Mouse (Mus musculus): ENCODE measurements around the gene Gm20388. TPM values are rescaled to one million over a fixed set of nuclear protein-coding genes. Genes with fewer than 3 reads are reported as not detected.

Gene Gm20388
- polyA plus RNA-seq, 1 experiment from 2014 or later, result not detected

- no peak for ATAC-seq (ENCODE audit: extremely low read depth, insufficient number of reproducible peaks, low FRiP score, low TSS enrichment)
- 92% methylated on average over 5 of the region's 5 CpGs for WGBS
- peaks cover 52% of the 10 kb centered on the region for H3K36me3 ChIP-seq
These were observed 1894.2 kb downstream of the Gm20388 start for GRCm38 (mm10) chr8:121804829-121805228.

DNA sequence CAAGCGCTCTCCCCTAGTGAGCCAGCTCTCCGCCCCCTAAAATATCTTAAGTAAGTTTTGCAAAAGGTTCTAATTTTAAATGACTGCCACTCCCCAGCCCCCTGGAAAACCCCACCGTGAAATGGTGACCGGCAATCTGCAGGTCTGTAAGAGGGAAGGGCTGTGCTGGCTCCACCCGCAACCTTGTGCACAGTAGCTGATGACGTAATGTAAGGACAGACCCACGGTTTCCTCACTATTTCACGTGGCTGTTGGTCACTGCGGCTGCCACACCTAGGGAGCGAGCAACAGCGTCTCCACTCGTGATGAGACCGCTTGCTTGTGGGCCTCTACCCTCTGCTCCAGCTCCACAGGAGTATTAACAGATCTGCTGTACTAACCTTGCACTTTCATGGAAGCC lies 1895.5 kb downstream of the Gm20388 start:
- WGBS, result 89% methylated on average over 13 of the region's 13 CpGs
- ATAC-seq (ENCODE audit: extremely low read depth, insufficient number of reproducible peaks, low FRiP score, low TSS enrichment), result no peak
- no peak overlapping the region for H3K9ac ChIP-seq
- no peaks in the 10 kb centered on the region for H3K9me3 ChIP-seq
- H3K27ac ChIP-seq (replicated peaks), result no peak overlapping the region
- H3K4me3 ChIP-seq, result no peak overlapping the region
- H3K4me1 ChIP-seq, result peaks cover 21% of the 10 kb centered on the region
- H3K36me3 ChIP-seq, result peaks cover 47% of the 10 kb centered on the region
- H3K27me3 ChIP-seq (replicated peaks), result no peaks in the 10 kb centered on the region
- H3K4me2 ChIP-seq, result no peak overlapping the region

More at GRCm38 (mm10) chr8:121804829-121805228, 1894.2 kb downstream of the Gm20388 start:
- Histone ChIP-seq H3K27ac (replicated peaks) (no peak overlapping the region), H3K4me3 (no peak overlapping the region), H3K27me3 (replicated peaks) (no peaks in the 10 kb centered on the region), H3K4me1 (peaks cover 34% of the 10 kb centered on the region), H3K4me2 (no peak overlapping the region), H3K9ac (no peak overlapping the region), H3K9me3 (no peaks in the 10 kb centered on the region)

- 74% methylated on average over 11 of the region's 11 CpGs for WGBS
- Histone ChIP-seq H3K4me2 (no peak overlapping the region), H3K27me3 (replicated peaks) (no peaks in the 10 kb centered on the region), H3K27ac (replicated peaks) (no peak overlapping the region), H3K9me3 (no peaks in the 10 kb centered on the region), H3K4me1 (peaks cover 18% of the 10 kb centered on the region), H3K9ac (no peak overlapping the region), H3K36me3 (peaks cover 58% of the 10 kb centered on the region), H3K4me3 (no peak overlapping the region)
- no peak for ATAC-seq (ENCODE audit: extremely low read depth, insufficient number of reproducible peaks, low FRiP score, low TSS enrichment)
These were observed 1897.4 kb downstream of the Gm20388 start for GRCm38 (mm10) chr8:121808032-121808431.

GRCm38 (mm10) chr8:121809524-121810155 lies 1899.0 kb downstream of the Gm20388 start:
- H3K27me3 ChIP-seq (replicated peaks), result no peaks in the 10 kb centered on the region
- no peak overlapping the region for H3K27ac ChIP-seq (replicated peaks)
- 76% methylated on average over 11 of the region's 11 CpGs for WGBS
- peaks cover 18% of the 10 kb centered on the region for H3K4me1 ChIP-seq
- no peaks in the 10 kb centered on the region for H3K9me3 ChIP-seq
- no peak overlapping the region for H3K4me3 ChIP-seq
- H3K36me3 ChIP-seq, result peaks cover 58% of the 10 kb centered on the region
- H3K9ac ChIP-seq, result no peak overlapping the region
- no peak overlapping the region for H3K4me2 ChIP-seq
- no peak for ATAC-seq (ENCODE audit: extremely low read depth, insufficient number of reproducible peaks, low FRiP score, low TSS enrichment)

DNA sequence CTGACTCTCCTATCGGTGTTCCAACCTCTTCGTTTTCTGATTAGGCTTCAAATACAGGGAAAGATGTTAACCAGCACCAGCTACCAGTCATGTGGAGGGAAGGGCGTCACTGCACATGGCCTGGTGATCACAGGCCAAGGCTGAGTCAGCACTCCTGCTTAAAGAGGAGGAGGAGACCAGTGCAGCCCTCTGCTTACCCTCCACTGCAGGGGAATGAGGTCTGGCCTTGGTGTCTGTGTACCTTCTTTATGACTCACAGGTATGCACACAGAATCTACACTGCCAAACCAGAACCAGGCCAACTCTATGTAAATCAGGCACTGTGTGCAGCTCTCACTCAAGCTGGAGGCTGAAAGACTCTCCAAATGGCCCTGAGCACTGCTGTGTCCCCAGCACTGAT lies 1900.9 kb downstream of the Gm20388 start:
- H3K4me2 ChIP-seq, result no peak overlapping the region
- peaks cover 18% of the 10 kb centered on the region for H3K4me1 ChIP-seq
- ATAC-seq (ENCODE audit: extremely low read depth, insufficient number of reproducible peaks, low FRiP score, low TSS enrichment), result no peak
- no peak overlapping the region for H3K27ac ChIP-seq (replicated peaks)
- no peak overlapping the region for H3K9ac ChIP-seq
- WGBS, result 85% methylated on average over 3 of the region's 3 CpGs
- peaks cover 55% of the 10 kb centered on the region for H3K36me3 ChIP-seq
- H3K9me3 ChIP-seq, result no peaks in the 10 kb centered on the region
- no peak overlapping the region for H3K4me3 ChIP-seq
- H3K27me3 ChIP-seq (replicated peaks), result no peaks in the 10 kb centered on the region

- WGBS, result 88% methylated on average over 12 of the region's 12 CpGs
- no peak overlapping the region for H3K4me3 ChIP-seq
- ATAC-seq (ENCODE audit: extremely low read depth, insufficient number of reproducible peaks, low FRiP score, low TSS enrichment), result no peak
- peaks cover 18% of the 10 kb centered on the region for H3K4me1 ChIP-seq
- no peak overlapping the region for H3K4me2 ChIP-seq
- H3K36me3 ChIP-seq, result peaks cover 50% of the 10 kb centered on the region
- no peak overlapping the region for H3K9ac ChIP-seq
- H3K9me3 ChIP-seq, result no peaks in the 10 kb centered on the region
- no peak overlapping the region for H3K27ac ChIP-seq (replicated peaks)
- no peaks in the 10 kb centered on the region for H3K27me3 ChIP-seq (replicated peaks)
These were observed 1901.4 kb downstream of the Gm20388 start for GRCm38 (mm10) chr8:121811931-121812570.

- Histone ChIP-seq H3K27me3 (replicated peaks) (no peaks in the 10 kb centered on the region), H3K4me2 (no peak overlapping the region), H3K4me1 (no peaks in the 10 kb centered on the region), H3K4me3 (no peak overlapping the region), H3K36me3 (peaks cover 62% of the 10 kb centered on the region), H3K9ac (no peak overlapping the region), H3K27ac (replicated peaks) (no peak overlapping the region), H3K9me3 (no peaks in the 10 kb centered on the region)
- ATAC-seq (ENCODE audit: extremely low read depth, insufficient number of reproducible peaks, low FRiP score, low TSS enrichment), result no peak
- 86% methylated on average over 7 of the region's 7 CpGs for WGBS
These were observed 1907.6 kb downstream of the Gm20388 start for GRCm38 (mm10) chr8:121818226-121818625.

DNA sequence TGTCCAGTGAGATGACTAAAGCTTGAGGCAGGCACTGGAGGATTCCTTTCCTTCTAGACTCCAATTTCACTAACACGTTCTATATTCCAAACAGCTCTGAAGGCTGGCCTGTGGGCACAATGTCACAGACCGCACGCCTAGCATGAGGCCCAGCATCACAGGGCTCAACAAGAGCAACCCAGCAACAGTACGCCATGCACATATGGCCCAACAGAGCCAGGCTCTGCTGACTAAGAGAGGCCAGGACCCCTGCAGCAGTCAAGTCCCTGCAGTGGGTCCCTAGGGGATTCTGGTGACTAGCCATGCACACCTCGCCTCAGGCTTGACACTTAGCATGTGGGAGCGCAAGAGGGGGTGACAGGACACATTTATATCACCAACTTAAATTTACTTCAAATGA lies 1910.2 kb downstream of the Gm20388 start:
- WGBS, result 92% methylated on average over 6 of the region's 6 CpGs
- no peaks in the 10 kb centered on the region for H3K27me3 ChIP-seq (replicated peaks)
- peaks cover 37% of the 10 kb centered on the region for H3K36me3 ChIP-seq
- H3K27ac ChIP-seq (replicated peaks), result no peak overlapping the region
- H3K9ac ChIP-seq, result no peak overlapping the region
- no peaks in the 10 kb centered on the region for H3K4me1 ChIP-seq
- no peaks in the 10 kb centered on the region for H3K9me3 ChIP-seq
- no peak for ATAC-seq (ENCODE audit: extremely low read depth, insufficient number of reproducible peaks, low FRiP score, low TSS enrichment)
- no peak overlapping the region for H3K4me2 ChIP-seq
- no peak overlapping the region for H3K4me3 ChIP-seq

DNA sequence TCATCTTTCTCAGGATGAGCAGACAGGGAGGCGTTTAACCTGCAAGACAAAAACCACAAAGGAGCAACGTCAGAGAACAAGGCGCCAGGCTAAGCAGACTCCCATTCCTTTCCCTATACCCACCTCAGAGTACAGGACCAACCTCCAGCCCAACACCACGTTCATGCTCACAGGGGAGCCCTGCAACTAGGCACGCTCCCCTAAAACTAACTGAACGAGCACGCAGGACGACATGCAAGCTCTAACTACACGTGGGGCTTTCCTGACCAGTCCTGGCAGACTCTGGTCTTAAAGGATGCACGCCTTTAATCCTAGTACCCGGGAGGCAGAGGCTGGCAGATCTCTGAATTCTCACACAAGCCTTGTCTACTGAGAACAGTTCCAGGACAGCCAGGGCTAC lies 1910.7 kb downstream of the Gm20388 start:
- H3K4me3 ChIP-seq, result no peak overlapping the region
- H3K9me3 ChIP-seq, result no peaks in the 10 kb centered on the region
- WGBS, result 84% methylated on average over 11 of the region's 11 CpGs
- H3K9ac ChIP-seq, result no peak overlapping the region
- ATAC-seq (ENCODE audit: extremely low read depth, insufficient number of reproducible peaks, low FRiP score, low TSS enrichment), result no peak
- no peaks in the 10 kb centered on the region for H3K27me3 ChIP-seq (replicated peaks)
- no peak overlapping the region for H3K27ac ChIP-seq (replicated peaks)
- H3K36me3 ChIP-seq, result peaks cover 33% of the 10 kb centered on the region
- H3K4me2 ChIP-seq, result no peak overlapping the region
- H3K4me1 ChIP-seq, result no peaks in the 10 kb centered on the region

DNA sequence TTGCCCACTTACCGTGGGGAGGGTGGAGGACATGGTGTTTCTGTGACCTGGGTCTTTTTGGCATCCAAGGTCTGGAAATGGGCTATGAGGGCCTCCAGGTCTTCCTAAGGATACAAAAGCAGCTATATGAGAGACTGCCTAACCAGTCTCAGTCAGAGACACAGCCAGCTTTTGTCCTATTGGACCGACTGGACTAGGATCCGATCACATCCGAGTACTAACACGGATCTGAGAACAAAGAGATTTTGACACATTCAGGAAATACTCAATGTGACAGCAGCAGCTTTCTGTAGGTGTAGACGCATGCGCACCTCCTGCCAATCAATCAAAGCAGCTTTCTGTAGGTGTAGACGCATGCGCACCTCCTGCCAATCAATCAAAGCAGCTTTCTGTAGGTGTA lies 1911.1 kb downstream of the Gm20388 start:
- peaks cover 33% of the 10 kb centered on the region for H3K36me3 ChIP-seq
- H3K27me3 ChIP-seq (replicated peaks), result no peaks in the 10 kb centered on the region
- WGBS, result 88% methylated on average over 9 of the region's 9 CpGs
- no peak overlapping the region for H3K9ac ChIP-seq
- H3K4me1 ChIP-seq, result no peaks in the 10 kb centered on the region
- ATAC-seq (ENCODE audit: extremely low read depth, insufficient number of reproducible peaks, low FRiP score, low TSS enrichment), result no peak
- H3K27ac ChIP-seq (replicated peaks), result no peak overlapping the region
- no peak overlapping the region for H3K4me3 ChIP-seq
- H3K9me3 ChIP-seq, result no peaks in the 10 kb centered on the region
- no peak overlapping the region for H3K4me2 ChIP-seq

GRCm38 (mm10) chr8:121827726-121828125 lies 1917.1 kb downstream of the Gm20388 start:
- Histone ChIP-seq H3K9ac (no peak overlapping the region), H3K27me3 (replicated peaks) (no peaks in the 10 kb centered on the region), H3K4me1 (peaks cover 19% of the 10 kb centered on the region), H3K27ac (replicated peaks) (no peak overlapping the region), H3K9me3 (no peaks in the 10 kb centered on the region), H3K4me2 (no peak overlapping the region), H3K4me3 (peak overlapping the region; percentile 97), H3K36me3 (no peaks in the 10 kb centered on the region)
- ATAC-seq (ENCODE audit: extremely low read depth, insufficient number of reproducible peaks, low FRiP score, low TSS enrichment), result no peak
- 87% methylated on average over 5 of the region's 5 CpGs for WGBS

Data from heart, embryonic 13.5 days (tissue).